Mouse (Mus musculus) NIH3T3 (cell line): ENCODE measurements around the gene Smg6.

Experiments used
- DNase-seq: peaks from one replicate; pipeline ENCODE4 v3.0.0-alpha.2; 2012; ENCODE audit warnings: low read depth

Gene Smg6

DNA sequence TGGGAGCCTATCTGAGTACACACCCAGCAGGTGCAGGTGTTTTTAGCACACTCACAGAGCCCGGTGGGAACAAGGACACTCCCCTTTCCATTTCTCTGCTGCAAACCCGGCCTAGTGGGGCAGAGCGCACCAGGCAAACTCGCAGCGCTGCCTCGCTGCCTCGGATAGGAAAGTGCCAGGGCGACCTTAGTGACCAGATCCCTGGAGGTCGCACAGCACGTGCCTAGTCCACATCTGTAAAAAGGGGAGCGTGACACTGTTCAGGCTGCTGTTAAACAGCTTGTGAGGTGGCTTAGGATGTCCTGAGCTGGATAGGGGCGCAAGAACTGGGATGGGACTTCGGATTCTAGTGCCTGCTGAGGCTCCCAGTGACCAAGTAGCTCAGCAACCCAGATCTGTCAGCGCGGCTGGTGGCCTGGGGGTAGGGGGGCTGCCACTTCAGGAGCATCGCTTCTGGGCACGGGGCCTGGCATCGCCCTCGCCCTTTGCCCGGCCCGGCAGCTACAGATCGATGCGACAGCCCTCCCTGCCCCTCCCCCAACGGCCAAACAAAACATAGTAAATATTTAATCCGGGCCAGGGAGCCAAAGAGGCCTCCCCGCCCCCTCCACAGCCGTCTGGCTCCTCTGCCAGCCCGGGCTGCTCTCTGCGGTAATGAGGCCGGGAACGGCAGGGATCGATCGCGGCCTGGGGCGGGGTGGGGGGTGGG, 287.9 kb downstream of the Smg6 start:
- no peak for DNase-seq
